Mouse (Mus musculus): ENCODE results near the gene Far2. TPM values are rescaled to one million over a fixed set of nuclear protein-coding genes. Genes with fewer than 3 reads are reported as not detected.

Gene Far2
- 10 to 100 TPM; 18.1 to 19.7 TPM for total RNA-seq (2021)
- long read RNA-seq, experiment 1, transcript Far2-201 (12 exons, 3,480 nt) = major isoform, 12 of 16 reads
- long read RNA-seq, experiment 1, partial matches to known transcripts = 1 of 16 reads
- long read RNA-seq, experiment 1, other reads (novel, unspliced or antisense) = 2 of 16 reads
- long read RNA-seq, experiment 2, transcript Far2-201 (12 exons, 3,480 nt) = major isoform, 16 of 20 reads
- long read RNA-seq, experiment 2, partial matches to known transcripts = 0 of 20 reads
- long read RNA-seq, experiment 2, other reads (novel, unspliced or antisense) = 3 of 20 reads

DNA sequence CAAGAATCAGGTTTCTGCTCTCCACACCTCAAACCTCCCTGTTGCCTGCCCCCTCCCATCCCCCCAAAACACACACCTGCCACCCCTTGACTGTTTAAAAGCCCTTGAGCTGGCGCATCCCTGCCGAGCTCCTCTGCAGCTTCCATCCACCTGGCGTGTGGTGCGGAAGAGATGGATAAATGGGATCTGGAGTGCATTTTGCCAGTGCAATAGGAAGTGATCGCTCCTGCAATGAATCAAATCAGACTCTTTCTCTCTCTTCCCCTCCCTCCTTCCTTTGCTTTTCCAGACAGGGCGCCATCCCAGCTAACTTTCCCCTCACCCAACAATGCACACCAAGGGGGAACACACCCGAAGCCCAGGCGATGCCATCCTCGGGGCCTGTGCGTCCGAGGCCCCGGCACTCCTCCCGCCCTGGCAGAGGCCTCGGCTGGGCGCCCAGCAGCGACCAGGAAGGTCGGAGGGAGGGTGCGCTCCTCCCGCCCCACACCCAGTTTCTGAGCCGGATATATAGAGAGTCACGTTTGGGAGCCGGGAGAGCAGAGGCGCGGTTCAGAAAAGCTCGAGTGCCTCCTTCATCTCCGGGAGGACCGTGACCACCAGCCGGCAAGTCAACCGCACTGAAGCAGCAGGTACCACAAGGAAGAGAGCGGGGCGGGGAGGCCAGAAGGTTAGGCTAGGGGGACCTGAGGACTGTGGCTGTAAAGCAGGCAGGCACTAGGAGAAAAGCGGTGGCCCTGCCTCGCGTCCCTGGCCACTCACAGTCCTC, at the start of gene Far2:
Gene Far2, plus strand, starts transcription at position 379 of the 769 bp plus-strand sequence.
- Histone ChIP-seq H3K4me3 (peak within 1 kb of the TSS; percentile 73), H3K27ac (peak within 1 kb of the TSS; percentile 86)
- intact Hi-C loops (cut with DNase I) = loop anchor here (5.0 kb wide), 1 partner anchor 50 kb away; no protein-coding TSS in a partner anchor
- peak; percentile 40 to 44 for DNase-seq (ENCODE audit: extremely low spot score in 1 of 2, low spot score in 2 of 2)
- no peak for TF ChIP-seq CTCF (IDR thresholded peaks at IDR 0.05)

DNA sequence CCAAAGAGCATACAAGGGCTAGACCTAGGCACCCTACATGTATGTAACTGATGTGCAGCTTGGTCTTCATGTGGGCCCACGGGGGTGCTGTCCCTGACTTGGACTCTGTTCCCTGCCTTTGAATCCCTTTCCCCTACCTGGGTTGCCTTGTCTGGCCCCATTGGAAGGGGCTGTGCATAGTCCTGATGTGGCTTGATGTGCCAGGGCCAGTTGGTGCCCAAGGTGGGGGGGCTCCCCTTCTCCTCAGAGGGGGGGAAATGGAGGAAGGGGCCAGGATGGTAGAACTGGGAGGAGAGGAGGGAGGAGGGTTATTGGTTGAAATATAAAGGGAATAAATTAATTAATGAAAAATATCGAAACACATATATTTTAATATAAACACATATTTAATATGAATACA, 46.6 kb upstream of the Far2 start:
- no peak for DNase-seq (ENCODE audit: extremely low spot score in 1 of 2, low spot score in 2 of 2)
- Histone ChIP-seq H3K4me3 (no peak overlapping the region), H3K27ac (no peak overlapping the region)
- intact Hi-C loops (cut with DNase I) = no loop called here
- TF ChIP-seq CTCF (IDR thresholded peaks at IDR 0.05) = no peak

DNA sequence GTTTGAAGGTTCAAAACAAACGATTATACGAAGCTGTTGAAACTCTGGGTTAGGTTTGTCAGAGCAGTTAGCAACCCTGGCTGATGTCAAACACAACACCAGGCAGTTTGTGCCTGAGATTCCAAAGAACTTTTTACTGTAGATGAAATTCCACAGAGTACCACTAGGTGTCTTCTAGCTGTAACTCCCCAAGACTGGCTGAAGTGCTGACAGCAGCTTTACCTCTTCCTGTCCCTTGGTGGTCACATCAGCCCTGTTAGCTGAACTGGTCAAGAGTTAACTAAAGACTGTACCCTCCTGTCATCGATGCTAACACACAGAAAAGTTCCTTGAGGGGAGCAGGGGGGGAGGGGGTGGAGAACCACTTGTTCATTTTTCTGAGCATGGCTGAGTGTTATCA, 46.0 kb upstream of the Far2 start:
- peak; percentile 71 for TF ChIP-seq CTCF (IDR thresholded peaks at IDR 0.05)
- Histone ChIP-seq H3K4me3 (no peak overlapping the region), H3K27ac (no peak overlapping the region)
- intact Hi-C loops (cut with DNase I) = loop anchor here (1.0 kb wide), 1 partner anchor 135 kb away; no protein-coding TSS in a partner anchor
- no peak for DNase-seq (ENCODE audit: extremely low spot score in 1 of 2, low spot score in 2 of 2)

DNA sequence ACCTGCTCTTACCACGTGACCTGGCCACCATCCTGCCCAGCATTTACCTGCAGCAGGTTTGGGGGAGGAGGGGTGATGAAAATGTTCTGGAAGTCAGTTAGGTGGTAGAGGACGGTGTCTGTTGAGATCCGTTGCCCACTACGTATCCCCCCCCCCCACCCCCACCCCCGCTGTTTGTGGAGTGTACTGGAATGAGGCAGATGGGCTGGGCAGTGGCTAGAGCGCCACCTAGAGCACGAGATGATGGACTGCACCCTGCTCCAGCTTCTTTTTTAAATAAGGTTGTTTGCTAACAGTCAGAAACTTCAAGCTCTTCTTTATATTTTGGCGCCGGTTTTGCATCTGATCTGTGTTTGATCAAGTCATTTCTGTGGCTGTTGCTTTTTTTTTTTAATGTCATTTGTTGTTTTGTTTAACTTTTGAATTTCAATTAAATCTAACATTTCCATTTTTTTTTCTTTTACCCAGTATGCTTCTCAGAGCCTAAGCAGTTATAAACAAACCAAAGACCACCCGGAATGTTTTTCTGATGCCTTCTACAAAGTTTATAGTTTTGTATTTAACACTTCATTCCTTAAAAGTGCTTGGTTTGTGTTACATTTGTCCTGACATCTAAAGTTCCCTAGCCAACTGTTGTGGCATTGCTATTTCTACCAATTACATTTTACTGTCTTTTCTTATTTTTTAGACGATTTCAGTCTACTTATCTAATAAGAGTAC, 40.8 kb upstream of the Far2 start:
- no peak for DNase-seq (ENCODE audit: extremely low spot score in 1 of 2, low spot score in 2 of 2)
- Histone ChIP-seq H3K27ac (no peak overlapping the region), H3K4me3 (no peak overlapping the region)
- TF ChIP-seq CTCF (IDR thresholded peaks at IDR 0.05) = no peak; the same call in 1 of the 2 replicates
- intact Hi-C loops (cut with DNase I) = no loop called here

DNA sequence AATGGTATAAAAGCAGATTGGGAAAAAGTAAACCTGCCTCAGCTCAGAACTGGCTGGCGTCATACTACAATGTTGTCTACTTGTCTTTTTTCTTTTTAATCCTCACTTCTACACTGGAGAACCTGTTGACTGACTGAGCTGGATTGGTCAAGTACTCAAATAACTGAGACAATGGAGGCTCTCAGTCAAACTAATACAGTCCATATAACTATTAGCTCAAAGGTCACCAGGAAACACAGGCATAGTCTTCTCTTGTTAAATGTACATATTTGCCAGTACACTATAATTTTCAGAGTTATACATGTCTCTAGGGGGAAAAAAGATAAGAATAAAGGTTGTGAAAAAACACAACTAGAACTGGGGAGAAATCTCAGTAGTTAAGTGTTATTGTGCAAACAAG, 6.3 kb upstream of the Far2 start:
- Histone ChIP-seq H3K4me3 (no peak overlapping the region), H3K27ac (no peak overlapping the region)
- TF ChIP-seq CTCF (IDR thresholded peaks at IDR 0.05) = no peak
- intact Hi-C loops (cut with DNase I) = no loop called here
- DNase-seq (ENCODE audit: extremely low spot score in 1 of 2, low spot score in 2 of 2) = no peak

DNA sequence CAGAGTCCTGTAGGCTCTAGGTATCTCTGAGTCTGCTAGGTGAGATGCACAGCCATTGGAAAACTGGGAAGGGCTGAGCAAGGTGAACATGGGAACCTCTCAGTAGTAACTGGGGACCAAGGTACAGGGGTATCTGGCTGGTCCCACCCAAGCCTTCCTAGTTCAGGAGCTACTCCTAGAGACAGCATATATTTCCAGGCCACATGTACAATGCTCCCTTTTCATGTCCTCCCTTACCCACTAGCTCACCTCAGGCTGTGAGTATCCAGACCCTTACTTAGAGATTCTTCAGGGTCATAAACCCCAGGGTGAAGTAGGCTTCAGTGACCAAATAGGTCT, 560 bp downstream of the Far2 start:
- Histone ChIP-seq H3K4me3 (peak overlapping the region; percentile 73), H3K27ac (peak overlapping the region; percentile 86)
- no peak for TF ChIP-seq CTCF (IDR thresholded peaks at IDR 0.05)
- no peak for DNase-seq (ENCODE audit: extremely low spot score in 1 of 2, low spot score in 2 of 2)
- intact Hi-C loops (cut with DNase I) = loop anchor here (5.0 kb wide), 1 partner anchor 50 kb away; no protein-coding TSS in a partner anchor

DNA sequence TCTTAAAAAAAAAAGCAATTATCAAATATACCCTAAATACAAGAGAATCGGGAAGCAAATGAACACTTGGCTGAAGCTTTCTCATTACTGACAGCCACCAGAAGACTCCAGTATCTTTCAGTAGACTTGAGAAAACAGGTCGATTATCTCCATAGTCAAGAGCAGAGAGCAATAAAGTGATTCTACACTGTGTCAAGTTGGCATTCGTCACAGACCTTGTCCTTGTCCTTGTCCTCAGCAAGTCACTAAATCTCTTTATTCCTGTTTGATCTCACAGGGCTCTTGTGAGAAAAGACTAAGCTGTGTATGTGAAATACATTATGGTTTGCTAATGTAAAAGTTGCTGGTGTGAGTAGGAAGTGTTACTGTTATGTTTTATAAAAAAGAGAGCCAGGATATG, 16.1 kb downstream of the Far2 start:
- Histone ChIP-seq H3K27ac (no peak overlapping the region), H3K4me3 (no peak overlapping the region)
- DNase-seq (ENCODE audit: extremely low spot score in 1 of 2, low spot score in 2 of 2) = no peak
- intact Hi-C loops (cut with DNase I) = no loop called here
- no peak for TF ChIP-seq CTCF (IDR thresholded peaks at IDR 0.05)

DNA sequence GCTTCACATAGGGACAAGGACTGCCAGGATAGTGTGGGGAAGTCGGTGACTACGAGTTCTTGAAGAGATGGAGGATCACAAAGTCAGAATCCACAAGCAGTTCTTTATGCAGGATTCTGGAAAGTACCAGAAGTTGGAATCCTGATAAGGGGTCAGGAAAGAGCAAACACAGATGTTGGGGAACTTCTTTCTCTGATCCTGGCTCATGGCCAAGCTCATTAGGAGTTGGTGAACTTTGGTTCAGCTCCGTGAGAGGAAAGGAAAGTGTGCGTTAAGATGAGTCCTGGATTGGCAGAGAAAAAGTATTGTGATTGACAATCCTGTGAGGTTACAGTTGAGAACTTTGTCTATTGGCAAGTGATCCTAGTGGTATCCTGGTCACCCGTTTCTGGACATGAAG, 19.2 kb downstream of the Far2 start:
- H3K4me3 ChIP-seq = no peak overlapping the region
- intact Hi-C loops (cut with DNase I) = no loop called here
- TF ChIP-seq CTCF (IDR thresholded peaks at IDR 0.05) = no peak
- no peak for DNase-seq (ENCODE audit: extremely low spot score in 1 of 2, low spot score in 2 of 2)
- H3K27ac ChIP-seq = no peak overlapping the region

DNA sequence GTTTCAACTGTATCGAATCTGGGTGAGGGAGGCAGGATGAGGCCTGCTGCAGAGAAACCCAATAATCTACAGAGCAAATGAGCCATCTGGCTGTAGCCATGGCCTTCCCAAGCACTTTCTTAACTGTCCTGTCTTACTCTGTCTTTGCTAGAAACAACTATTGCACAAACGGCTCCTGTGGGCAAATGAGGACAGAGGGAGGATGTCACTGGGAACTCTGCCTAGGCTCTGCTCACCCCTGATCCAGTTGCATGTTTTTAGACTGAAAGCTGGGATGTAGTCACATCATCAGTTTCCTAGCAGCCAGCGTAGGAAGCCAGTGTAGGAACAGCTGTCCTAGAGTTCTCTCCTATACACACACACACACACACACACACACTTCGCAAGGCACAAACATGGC, 21.7 kb downstream of the Far2 start:
- intact Hi-C loops (cut with DNase I) = no loop called here
- TF ChIP-seq CTCF (IDR thresholded peaks at IDR 0.05) = no peak
- H3K4me3 ChIP-seq = no peak overlapping the region
- H3K27ac ChIP-seq = no peak overlapping the region
- DNase-seq (ENCODE audit: extremely low spot score in 1 of 2, low spot score in 2 of 2) = no peak

DNA sequence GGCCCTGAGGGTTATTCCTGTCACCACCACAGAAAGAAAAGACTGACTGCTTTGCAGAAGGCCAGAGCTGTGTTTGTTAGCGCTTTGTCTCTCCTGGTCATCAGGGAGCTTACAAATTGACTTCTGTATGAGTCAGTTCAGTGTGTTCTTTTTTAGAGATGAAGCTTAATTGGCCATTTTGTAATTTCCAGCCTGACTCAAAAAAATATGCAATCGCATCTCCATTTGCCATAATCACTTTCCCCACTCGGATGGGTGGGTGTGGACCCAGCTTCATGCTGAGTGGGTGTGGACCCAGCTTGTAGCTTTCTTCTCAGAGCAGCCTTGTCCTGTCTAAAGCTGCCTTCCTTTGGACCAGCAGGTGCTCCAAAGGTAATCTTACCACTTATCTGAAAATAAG, 26.5 kb downstream of the Far2 start:
- no peak for TF ChIP-seq CTCF (IDR thresholded peaks at IDR 0.05)
- no peak overlapping the region for H3K4me3 ChIP-seq
- DNase-seq (ENCODE audit: extremely low spot score in 1 of 2, low spot score in 2 of 2) = no peak
- intact Hi-C loops (cut with DNase I) = no loop called here
- no peak overlapping the region for H3K27ac ChIP-seq

DNA sequence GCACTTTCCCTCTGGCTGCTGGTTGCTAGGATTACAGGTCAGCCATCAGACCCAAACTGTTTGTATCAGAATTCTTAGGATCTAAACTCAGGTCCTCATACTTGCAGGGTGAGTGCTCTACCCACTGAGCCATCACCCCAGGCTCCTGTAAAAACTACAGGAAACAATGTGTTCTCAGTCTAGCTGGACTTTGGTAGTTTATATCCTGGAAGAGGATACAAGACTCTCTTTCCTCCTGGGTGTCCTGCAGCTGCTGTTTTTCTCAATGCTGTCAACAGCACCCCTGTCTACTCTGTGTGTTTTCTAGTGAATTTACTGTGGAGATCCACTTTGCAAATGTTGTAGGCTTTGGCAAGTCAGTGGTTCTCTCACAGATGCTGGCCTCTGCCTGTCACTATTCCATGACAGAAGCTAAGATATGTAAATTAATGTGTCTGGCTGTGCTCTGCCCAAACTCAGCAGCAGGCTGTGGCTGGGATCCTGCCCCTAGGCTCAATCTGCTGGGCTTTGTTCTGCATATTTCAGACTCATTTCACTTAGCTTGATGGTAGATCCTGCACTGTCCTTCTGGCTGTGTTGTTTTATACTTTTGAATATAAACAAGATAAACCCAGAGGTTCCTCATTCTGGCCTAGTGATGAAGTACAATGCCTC, 27.3 kb downstream of the Far2 start:
- TF ChIP-seq CTCF (IDR thresholded peaks at IDR 0.05) = no peak
- H3K27ac ChIP-seq = no peak overlapping the region

DNA sequence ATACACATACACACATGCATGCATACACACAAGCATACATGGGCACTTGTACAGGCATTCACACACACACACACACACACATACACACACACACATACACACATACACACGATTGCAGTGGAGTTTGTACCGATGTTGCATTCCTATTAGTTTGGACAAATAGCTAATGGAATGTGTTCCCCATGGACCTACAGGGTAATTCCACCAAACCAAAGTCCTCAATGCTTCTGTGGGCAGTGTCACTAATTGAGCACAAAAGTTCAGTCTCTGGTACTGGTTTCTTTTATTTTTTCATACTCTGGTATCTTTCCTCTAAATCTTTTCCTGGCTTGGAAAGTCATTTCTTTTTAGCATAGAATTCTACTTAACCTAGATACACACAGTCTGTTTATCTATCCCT, 36.8 kb downstream of the Far2 start:
- no peak for DNase-seq (ENCODE audit: extremely low spot score in 1 of 2, low spot score in 2 of 2)
- H3K4me3 ChIP-seq = no peak overlapping the region
- intact Hi-C loops (cut with DNase I) = no loop called here
- no peak for TF ChIP-seq CTCF (IDR thresholded peaks at IDR 0.05)
- H3K27ac ChIP-seq = no peak overlapping the region

More for the DNA sequence above, 27.3 kb downstream of the Far2 start:
- intact Hi-C loops (cut with DNase I) = no loop called here
- H3K4me3 ChIP-seq = no peak overlapping the region
- no peak for DNase-seq (ENCODE audit: extremely low spot score in 1 of 2, low spot score in 2 of 2)

All from left cerebral cortex, adult 2 months (tissue).